Mouse (Mus musculus): ENCODE measurements around the gene Sos1.

The Sos1 gene

GRCm38 (mm10) chr17:80480031-80480854, at the start of gene Sos1:
TSS of gene Sos1 (minus strand) at chr17:80480453.
- DNase-seq, result peak; percentile 97

DNA sequence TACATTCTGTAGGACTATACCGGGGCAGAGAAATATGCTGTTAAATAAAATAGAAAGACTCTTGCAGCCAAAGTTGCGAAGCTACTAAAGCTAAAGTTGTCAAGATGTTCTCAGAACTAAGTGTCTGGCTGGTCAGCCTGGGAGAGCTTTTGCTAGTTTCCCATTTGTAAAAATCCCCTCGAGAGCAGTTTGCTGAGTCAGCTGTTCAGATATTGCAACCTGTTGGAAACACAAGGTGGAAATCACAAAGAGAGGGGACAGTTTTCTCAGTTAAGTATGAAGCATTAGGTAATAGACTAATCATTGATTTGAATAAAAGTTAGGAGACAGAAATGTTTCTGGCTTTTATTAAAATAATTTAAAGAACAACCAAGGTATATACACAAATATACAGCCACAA, 43.0 kb upstream of the Sos1 start:
- no peak for DNase-seq

GRCm38 (mm10) chr17:80522229-80522556, 41.9 kb upstream of the Sos1 start:
- no peak for DNase-seq

- no peak for DNase-seq
These were observed 41.4 kb upstream of the Sos1 start for GRCm38 (mm10) chr17:80521521-80522228.

GRCm38 (mm10) chr17:80520537-80520936, 40.3 kb upstream of the Sos1 start:
- peak; percentile 17 for DNase-seq

GRCm38 (mm10) chr17:80518811-80519210, 38.6 kb upstream of the Sos1 start:
- no peak for DNase-seq

GRCm38 (mm10) chr17:80517244-80517643, 37.0 kb upstream of the Sos1 start:
- DNase-seq, result no peak

GRCm38 (mm10) chr17:80515956-80516355, 35.7 kb upstream of the Sos1 start:
- DNase-seq, result no peak

DNA sequence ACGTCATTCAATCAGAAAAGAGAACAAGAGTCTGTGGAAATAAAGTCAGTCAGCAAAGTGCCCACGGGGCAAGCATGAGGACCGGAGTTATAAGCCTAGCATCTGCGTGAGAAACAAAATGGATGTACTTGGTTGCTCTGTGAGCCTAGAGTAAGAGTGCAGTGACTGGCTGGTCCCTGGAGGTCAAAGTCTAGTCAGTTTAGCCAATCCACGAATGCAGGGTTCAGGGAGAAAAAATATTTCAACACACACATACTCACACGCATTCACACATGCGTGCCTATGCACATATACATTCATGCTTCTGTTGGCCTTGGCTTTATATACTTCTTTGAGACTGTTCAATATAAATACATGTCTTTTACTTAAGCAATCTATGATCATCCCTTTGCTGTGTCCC, 35.3 kb upstream of the Sos1 start:
- DNase-seq, result no peak

DNA sequence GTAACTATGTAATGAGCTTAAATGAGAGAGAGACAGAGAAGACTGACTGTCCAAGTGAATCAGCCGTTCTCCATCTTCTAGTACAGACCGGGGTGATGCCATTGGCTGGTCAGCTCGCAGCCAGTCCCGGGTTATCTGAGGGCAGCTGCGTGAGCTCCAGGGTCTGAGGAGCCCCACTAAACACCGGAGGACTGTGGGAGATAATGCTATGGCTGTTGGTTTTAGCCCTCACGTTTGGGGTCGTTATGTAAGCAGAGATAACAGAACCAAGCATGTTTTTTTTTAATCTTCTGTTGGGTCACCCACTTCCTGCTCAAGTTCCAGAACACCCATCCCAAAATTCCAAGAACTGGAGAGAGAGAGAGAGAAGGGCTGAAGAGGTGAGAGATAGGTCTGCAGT, 33.5 kb upstream of the Sos1 start:
- DNase-seq, result no peak

DNA sequence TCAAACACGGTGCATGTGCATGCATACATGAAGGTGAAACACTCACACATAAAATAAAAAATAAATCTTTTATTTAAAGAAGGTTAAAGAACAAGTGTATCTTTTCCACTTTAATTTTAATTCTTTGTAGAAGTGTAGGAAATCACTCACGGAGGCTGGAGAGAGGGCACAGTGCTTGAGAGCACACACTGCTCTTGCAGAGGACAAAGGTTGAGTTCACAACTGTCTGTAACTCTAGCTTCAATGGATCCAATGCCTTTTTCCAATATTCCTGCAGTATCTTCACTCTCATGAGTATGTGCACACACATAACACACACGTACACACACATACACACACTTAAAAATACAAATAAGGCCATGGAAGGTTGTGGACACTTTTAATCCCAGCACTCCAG, 30.2 kb upstream of the Sos1 start:
- DNase-seq, result no peak

- DNase-seq, result no peak
These were observed 29.5 kb upstream of the Sos1 start for GRCm38 (mm10) chr17:80509494-80510458.

DNA sequence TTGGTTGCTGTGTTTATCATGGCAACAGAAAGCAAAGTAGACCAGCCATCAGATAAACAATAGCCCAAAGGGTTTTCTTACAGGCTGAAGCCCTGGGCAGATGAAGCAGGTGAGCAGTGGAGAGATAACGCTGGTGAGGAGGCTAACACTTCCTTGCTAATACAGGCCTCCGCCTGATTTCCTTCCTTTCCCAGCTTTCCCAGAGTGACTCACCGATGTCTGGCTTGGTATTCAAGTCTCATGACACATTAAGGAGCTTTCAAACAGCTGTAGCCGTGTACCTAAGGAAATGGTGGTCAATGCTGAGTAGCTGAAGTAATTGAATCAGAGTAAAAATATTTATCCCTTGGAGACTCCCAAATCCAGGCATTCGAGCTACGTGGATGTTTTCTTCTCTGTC, 25.5 kb upstream of the Sos1 start:
- DNase-seq, result no peak

GRCm38 (mm10) chr17:80505342-80505741, 25.1 kb upstream of the Sos1 start:
- DNase-seq, result no peak

- DNase-seq, result no peak
These were observed 21.5 kb upstream of the Sos1 start for GRCm38 (mm10) chr17:80501805-80502172.

- DNase-seq, result no peak
These were observed 21.0 kb upstream of the Sos1 start for GRCm38 (mm10) chr17:80501037-80501804.

DNA sequence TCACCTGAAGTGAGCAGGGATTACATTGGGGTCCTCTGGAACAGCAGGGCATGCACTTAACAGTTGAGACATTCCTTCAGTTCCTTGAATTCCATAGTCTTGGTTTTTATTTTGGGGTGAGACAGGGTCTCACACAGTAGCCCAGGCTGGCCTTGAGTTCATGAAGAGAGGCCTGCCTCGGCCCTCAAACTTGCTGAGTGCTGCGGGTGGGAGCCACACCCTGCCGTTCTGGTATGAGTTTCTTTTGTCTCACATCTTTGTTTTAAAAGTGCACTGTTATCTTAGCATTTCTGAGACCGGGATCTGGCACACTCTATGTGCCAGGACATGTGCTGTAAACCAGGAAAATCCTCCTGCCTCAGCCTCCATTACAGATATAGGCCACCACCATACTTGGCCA, 19.8 kb upstream of the Sos1 start:
- no peak for DNase-seq

DNA sequence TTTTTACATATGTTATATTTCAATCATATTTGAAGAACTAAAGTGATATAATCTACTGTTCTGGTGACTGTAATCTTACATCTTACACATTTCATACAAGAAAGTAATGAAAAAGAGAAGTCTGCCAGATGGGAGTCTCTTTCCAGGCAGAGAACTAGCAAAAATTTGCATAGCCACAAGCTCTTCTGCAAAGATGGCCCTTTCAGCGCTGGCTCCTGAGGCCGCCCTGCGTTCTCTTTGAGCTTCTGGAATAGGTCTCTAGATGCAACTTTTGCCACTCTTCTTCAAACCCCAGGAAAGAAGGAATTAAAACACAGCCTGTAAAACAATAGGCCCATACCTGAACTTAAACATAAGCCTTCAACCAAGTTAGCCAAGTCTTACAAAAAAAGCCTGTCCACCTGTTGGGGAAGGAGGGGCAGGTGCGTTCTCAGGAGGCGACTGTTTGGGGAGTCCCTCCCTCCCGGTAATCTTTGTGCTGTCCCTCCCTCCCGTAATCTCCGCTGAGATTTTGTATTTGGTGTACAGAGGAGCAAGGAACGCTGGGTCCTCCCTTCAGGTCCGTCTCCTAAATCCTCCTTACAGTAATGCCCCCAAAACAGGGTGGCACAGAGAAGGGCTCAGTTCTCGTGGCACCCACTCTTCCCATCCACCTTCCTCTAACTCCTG, 18.5 kb upstream of the Sos1 start:
- DNase-seq, result no peak

DNA sequence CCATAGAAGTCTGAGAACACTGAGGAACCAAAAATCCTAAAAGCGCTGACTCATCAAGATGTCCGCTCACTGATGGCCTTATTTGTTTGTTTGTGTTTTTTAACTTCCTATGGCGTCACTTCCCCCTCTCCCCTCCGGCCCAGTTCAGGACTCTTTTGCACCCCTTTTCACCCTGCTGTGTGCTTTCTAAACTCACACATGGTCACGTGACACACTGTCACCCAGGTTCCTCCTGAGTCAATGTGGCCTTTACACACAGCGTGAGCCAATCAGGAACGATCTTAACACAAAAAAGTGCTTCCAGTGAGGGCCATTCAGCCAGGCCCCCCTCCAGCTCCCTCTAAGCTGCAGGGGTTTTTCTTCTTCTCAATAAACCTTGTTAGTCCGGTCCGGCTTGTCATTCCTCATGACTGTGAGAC, 16.9 kb upstream of the Sos1 start:
- DNase-seq, result no peak

- DNase-seq, result no peak
These were observed 16.4 kb upstream of the Sos1 start for GRCm38 (mm10) chr17:80496607-80497170.

- no peak for DNase-seq
These were observed 15.9 kb upstream of the Sos1 start for GRCm38 (mm10) chr17:80496185-80496584.

GRCm38 (mm10) chr17:80493891-80494290, 13.6 kb upstream of the Sos1 start:
- DNase-seq, result no peak
